Mouse (Mus musculus) embryonic fibroblast, embryonic 13.5 days (primary cell): ENCODE results near the gene Catsper4. TPM values are rescaled to one million over a fixed set of nuclear protein-coding genes. Genes with fewer than 3 reads are reported as not detected.

Source experiments
- H3K27ac ChIP-seq: 2 replicates; pipeline ENCODE4 v1.5.1; 2012; ENCODE audit warnings: low read length, control low read depth, inconsistent platforms; ENCODE audit not compliant: insufficient read depth
- H3K4me1 ChIP-seq: 2 replicates; pipeline ENCODE4 v1.6.1; 2011; ENCODE audit warnings: low read length; ENCODE audit not compliant: control insufficient read depth, insufficient read depth
- H3K4me3 ChIP-seq: 2 replicates; pipeline ENCODE4 v1.5.1; 2011; ENCODE audit warnings: mild to moderate bottlenecking, control low read depth, low read length; ENCODE audit not compliant: insufficient read depth
- CTCF ChIP-seq: IDR thresholded peaks from 2 replicates; pipeline ENCODE4 v1.5.1; 2011; ENCODE audit warnings: mild to moderate bottlenecking, control low read depth, low read length, moderate library complexity, borderline replicate concordance; ENCODE audit not compliant: insufficient read depth
- POLR2A ChIP-seq: IDR thresholded peaks from 2 replicates; pipeline ENCODE4 v1.6.1; 2011; ENCODE audit warnings: low read depth, mild to moderate bottlenecking, control low read depth, low read length, moderate library complexity
- polyA plus RNA-seq: library from polyadenylated mRNA; stranded (reverse); fragments of >200 nt; gene quantifications from 2 replicates; pipeline ENCODE4 v1.2.4, GENCODE M21; 2011; ENCODE audit warnings: low read depth; ENCODE audit not compliant: missing spikeins, insufficient read length

Catsper4 gene
- polyA plus RNA-seq, 1 experiment = not detected

- Histone ChIP-seq H3K4me1 (no peaks in the 10 kb centered on the region), H3K4me3 (no peak overlapping the region), H3K27ac (no peak overlapping the region)
- no peak for TF ChIP-seq CTCF
- TF ChIP-seq POLR2A = no peak
Observed at GRCm38 (mm10) chr4:134164591-134164990, 62.6 kb downstream of the Catsper4 start.

Other genes starting within 250 kb of the Catsper4 start
- 27.3 and 33.9 TPM in 2 replicates for gene Dhdds, start 226.5 kb downstream of the Catsper4 start, polyA plus RNA-seq
- not detected in 2 replicates for gene Lin28a, start 208.5 kb downstream of the Catsper4 start, polyA plus RNA-seq
- not detected in 2 replicates for gene Zfp683, start 173.5 kb downstream of the Catsper4 start, polyA plus RNA-seq
- not detected in 2 replicates for gene Crybg2, start 166.6 kb downstream of the Catsper4 start, polyA plus RNA-seq
- gene Cd52, start 132.3 kb downstream of the Catsper4 start, polyA plus RNA-seq = 1.0 and 6.0 TPM in 2 replicates
- gene Ubxn11, start 124.8 kb downstream of the Catsper4 start, polyA plus RNA-seq = 2.6 TPM in 2 replicates
- gene Sh3bgrl3, start 98.6 kb downstream of the Catsper4 start, polyA plus RNA-seq = 317 and 335 TPM in 2 replicates
- gene Cep85, start 40.3 kb downstream of the Catsper4 start, polyA plus RNA-seq = 17.4 and 22.1 TPM in 2 replicates
- not detected in 2 replicates for gene Gm7534, start 24.4 kb downstream of the Catsper4 start, polyA plus RNA-seq
- gene Cnksr1, start 11.0 kb upstream of the Catsper4 start, polyA plus RNA-seq = 0.42 TPM in 1 of 2 replicates, not detected in the other
- not detected in 2 replicates for gene E130218I03Rik, start 16.3 kb upstream of the Catsper4 start, polyA plus RNA-seq
- 9.5 and 11.9 TPM in 2 replicates for gene Zfp593, start 18.2 kb upstream of the Catsper4 start, polyA plus RNA-seq
- gene Gm30191, start 19.6 kb upstream of the Catsper4 start, polyA plus RNA-seq = not detected in 2 replicates
- not detected in 2 replicates for gene Grrp1, start 26.7 kb upstream of the Catsper4 start, polyA plus RNA-seq
- 8.5 and 10.3 TPM in 2 replicates for gene Pdik1l, start 60.5 kb upstream of the Catsper4 start, polyA plus RNA-seq
- not detected in 2 replicates for gene Trim63, start 87.7 kb upstream of the Catsper4 start, polyA plus RNA-seq
- gene Slc30a2, start 115.8 kb upstream of the Catsper4 start, polyA plus RNA-seq = not detected in 2 replicates
- 0.58 TPM in 2 replicates for gene Extl1, start 156.5 kb upstream of the Catsper4 start, polyA plus RNA-seq
- 15.9 and 20.7 TPM in 2 replicates for gene Pafah2, start 168.9 kb upstream of the Catsper4 start, polyA plus RNA-seq
- 142 and 293 TPM in 2 replicates for gene Stmn1, start 240.9 kb upstream of the Catsper4 start, polyA plus RNA-seq